Mouse (Mus musculus): Measurements from ENCODE around the gene Gm17689. TPM values are rescaled to one million over a fixed set of nuclear protein-coding genes. Genes with fewer than 3 reads are reported as not detected.

Gene Gm17689
- total RNA-seq (2023): not detected

GRCm38 (mm10) chr9:36582535-36582934, at the start of gene Gm17689:
TSS of gene Gm17689 (minus strand) at chr9:36582635.

GRCm38 (mm10) chr9:36541863-36542262, 40.6 kb downstream of the Gm17689 start, which contains the start of gene Gm5615:
TSS of gene Gm5615 (minus strand) at chr9:36541963.

Other genes starting within 250 kb of the Gm17689 start
- gene Gm7257, start 150.8 kb downstream of the Gm17689 start, total RNA-seq (2023): not detected
- gene Gm9513, start 107.0 kb downstream of the Gm17689 start, total RNA-seq (2023): not detected
- gene Gm5615, start 40.7 kb downstream of the Gm17689 start, total RNA-seq (2023): not detected
- not detected for gene A630095E13Rik, start 60.7 kb upstream of the Gm17689 start, total RNA-seq (2023)
- not detected for gene Acrv1, start 110.6 kb upstream of the Gm17689 start, total RNA-seq (2023)
- 3.8 TPM for gene Chek1, start 144.4 kb upstream of the Gm17689 start, total RNA-seq (2023)
- 148 TPM for gene Stt3a, start 185.0 kb upstream of the Gm17689 start, total RNA-seq (2023)
- gene Ei24, start 214.8 kb upstream of the Gm17689 start, total RNA-seq (2023): 36.9 TPM
- not detected for gene Fez1, start 239.2 kb upstream of the Gm17689 start, total RNA-seq (2023)

Measured in CD4-positive naive resting alpha-beta T cell, adult 57 days (primary cell).